Mouse (Mus musculus): ENCODE data around the gene Skp1a.

Gene Skp1a

GRCm38 (mm10) chr11:52277433-52278150 is 45.8 kb downstream of the Skp1a start:
- no peak for DNase-seq (ENCODE audit: low spot score in 2 of 2)

DNA sequence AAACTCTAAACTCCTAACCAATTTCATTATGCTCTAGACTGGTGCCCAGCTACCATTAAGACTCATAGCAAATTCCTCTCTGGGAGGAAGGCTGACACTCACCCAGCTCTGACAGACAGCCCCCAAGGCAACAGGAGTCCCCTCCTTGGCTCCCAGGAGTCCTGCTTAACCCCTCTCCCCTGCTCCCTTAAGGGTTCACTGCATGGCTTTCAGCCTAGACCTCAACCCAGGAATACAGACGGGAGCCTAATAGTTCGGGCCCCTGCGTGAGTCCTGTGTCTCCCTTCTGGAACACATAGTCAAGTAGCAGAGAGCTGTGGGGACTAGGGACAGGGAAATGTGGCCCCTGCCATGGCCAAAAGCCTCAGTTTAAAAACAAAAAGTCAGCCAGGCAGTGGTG is 46.4 kb downstream of the Skp1a start:
- no peak for DNase-seq (ENCODE audit: low spot score in 2 of 2)

DNA sequence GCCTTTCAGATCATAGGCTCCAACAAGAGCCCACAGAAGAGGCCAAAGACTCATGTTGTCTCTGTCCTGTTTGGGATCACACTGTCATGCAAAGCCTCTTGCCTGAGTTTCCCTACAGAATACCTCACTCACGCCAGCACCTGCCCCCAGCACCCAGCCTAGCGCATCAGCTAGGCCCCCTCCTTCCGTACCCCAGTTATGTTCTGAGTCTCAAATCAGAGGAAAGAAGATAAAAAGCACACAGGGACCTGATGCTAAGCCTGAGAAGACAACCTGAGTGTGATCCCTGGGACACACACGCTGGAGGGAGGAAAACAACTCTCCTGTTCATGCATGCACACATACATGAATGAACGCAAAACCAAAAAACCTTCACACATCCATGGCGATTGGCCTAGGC is 47.2 kb downstream of the Skp1a start:
- DNase-seq (ENCODE audit: low spot score in 2 of 2) = no peak

- DNase-seq (ENCODE audit: low spot score in 2 of 2) = no peak
Observed at GRCm38 (mm10) chr11:52279611-52280145, 47.9 kb downstream of the Skp1a start.

- DNase-seq (ENCODE audit: low spot score in 2 of 2) = no peak
Observed at GRCm38 (mm10) chr11:52280566-52281455, 49.0 kb downstream of the Skp1a start.

DNA sequence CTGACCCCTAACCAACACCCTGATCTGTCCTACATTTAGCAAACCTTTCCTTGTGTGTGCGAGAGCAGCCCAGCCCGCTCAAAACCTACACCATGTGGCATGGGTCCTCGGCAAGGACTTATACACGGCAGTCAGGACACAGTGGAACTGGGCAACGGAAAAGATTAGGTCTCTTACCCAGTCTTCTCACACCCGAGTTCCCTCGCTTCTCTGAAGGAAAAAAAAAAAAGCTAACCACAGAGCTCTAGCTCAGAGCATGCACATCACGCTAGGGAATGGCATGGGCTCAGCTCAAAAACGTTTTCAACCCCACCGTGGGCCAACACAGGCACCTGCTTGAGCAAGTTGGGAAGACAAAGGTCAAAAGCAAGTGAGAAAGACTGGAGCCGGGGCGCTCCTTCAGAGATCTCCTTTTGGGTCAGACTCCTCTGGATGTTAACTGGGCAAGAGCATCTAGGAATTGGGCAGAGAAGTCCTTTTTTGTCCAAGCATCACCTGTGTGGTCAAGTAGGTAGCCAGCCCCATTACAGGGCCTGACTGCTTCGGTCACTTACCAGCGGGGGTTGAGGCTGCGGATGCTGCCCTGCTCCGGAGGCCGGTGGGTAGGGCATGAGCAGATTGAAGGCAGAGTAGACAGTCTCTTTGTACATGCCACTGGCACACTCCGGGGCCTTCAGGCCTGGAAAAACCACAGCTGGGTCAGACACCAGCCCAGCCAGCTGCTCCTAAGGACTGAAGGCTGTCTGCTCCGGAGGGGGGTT is 50.0 kb downstream of the Skp1a start:
- DNase-seq (ENCODE audit: low spot score in 2 of 2) = no peak

- DNase-seq (ENCODE audit: low spot score in 2 of 2) = no peak
Observed at GRCm38 (mm10) chr11:52282420-52282773, 50.6 kb downstream of the Skp1a start.

DNA sequence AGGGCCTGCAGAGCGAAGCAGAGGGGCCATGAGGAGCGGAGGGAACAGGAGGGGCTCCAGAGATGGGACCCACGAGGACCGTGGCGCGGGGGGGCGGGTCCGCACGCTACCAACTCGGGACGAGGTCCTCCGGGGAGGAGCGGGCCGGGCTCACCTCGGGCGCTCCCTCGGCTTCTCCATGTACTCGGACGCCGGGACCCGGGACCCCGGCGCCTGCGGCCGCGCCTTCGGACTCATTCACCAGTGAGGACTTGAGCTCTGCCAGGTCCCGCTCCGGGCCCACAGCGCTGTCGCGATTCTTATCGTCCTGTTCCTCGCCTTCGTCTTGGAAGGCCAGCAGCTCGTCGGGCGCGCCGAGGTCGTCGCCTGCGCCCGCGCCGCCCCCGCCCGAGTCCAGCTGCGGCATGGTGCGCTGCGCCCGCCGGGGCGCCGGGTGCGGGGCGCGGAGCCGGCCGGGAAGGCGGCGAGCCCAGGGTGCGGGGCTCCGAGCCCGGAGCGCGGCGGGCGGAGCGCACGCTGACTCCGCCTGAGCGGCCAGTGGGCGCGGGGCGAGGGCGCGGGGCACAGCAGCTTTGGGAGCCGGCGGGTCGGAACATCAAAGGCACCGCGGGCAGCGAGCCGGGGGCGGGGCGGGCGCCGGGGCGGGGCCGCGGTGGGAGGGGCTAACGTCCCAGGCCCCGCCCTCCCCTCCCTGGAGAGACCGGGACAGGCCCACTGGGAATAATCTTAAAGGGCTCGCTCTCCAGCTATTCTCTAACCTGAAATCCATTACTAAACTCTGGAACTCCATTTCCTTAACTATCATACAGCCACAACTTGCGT is 51.2 kb downstream of the Skp1a start, which contains the start of gene Tcf7:
TSS of gene Tcf7 (minus strand) at position 241 of the 822 bp plus-strand sequence.
- peak; percentile 50 to 58 for DNase-seq (ENCODE audit: low spot score in 2 of 2)

DNA sequence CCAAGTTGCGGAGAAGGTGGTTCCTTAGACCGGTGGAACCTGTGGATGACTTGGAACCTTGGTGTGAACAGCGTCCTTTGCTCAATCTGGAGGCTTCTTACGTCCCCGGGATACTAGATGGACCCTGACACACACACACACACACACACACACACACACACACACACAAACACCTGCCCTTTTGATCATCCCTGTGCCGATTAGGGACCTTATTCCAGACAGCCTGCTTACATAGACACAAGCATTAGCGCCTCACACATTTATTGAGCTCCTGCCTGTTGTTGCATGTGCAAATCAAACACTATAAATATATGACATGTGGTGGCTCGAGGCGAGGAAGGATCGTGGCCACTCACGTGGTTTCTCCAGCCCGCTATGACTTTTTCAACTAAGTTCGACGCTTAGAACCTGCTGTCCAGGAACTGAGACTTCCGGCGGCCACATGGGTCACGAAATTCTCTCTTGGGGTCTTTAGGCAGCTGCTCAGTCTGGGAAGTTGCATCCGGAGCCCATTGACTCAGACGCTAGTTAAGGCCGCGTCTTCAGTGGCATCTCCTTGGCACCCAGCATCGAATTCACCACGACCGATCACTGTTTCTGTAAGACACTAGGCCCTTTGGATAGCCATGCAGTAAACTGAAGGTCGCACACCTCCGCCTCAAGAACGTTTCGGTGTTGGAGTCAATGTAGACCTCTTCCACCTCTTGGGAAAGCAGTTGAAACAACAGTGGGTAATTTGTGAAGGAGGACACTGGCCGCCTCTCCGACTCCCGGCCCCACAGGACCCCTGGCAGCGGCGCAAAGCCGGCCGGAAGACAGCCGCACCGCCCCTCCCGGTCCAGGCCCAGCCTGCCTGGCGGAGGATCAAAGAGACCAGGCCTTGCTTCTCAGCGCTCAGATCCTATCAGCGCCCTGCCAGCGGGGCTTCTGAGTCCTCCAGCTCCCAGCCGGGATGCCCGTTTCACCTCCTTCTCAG is 52.1 kb downstream of the Skp1a start:
- DNase-seq (ENCODE audit: low spot score in 2 of 2) = peak; percentile 65 to 67

DNA sequence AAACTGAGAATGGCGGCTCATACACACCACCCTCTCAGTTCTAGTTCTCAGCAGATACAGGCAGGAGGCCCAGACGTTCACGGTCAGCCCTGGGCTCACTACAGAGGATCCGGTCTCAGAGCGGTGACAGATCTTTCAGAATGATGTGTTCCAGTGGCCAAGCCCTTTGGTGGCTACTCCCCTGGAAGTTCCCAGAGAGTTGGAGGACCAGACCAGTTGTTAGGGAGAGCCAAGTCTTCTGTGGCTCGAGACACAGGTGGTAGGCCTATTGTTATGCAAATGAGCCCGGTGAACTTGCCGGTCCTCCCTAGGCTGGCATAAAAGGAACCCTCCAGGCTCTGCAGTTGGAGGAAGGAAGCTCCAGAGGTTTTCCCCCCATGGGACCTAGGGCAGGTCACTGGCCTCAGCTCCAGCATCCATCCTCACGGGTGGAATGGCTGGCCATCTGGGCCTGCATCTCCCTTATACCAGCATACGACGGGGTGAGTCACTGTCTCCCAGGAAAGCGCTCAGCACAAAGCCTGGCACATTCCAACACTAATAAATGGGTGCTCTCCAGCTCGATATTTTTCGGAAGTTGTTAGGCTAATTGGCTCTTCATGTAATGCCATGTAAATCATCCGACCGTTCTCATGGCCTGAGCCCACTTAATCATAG is 54.6 kb downstream of the Skp1a start:
- no peak for DNase-seq (ENCODE audit: low spot score in 2 of 2)

DNA sequence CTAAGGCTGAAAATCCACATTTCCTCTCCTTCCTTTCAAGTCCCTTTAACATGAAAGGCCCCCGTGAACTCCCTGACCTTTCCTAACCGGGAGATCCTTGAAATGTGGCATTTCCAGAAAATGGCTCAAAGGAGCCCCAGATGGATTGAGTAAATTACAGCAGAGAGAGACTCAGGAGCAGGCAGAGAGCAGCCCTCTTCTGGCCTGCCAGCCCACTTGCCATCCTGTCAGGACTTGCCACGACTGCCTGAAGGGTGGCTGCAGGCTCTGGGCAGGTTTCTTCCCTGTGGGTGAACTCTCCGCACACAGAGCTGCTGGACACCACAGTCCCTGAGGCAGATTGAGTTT is 55.1 kb downstream of the Skp1a start:
- no peak for DNase-seq (ENCODE audit: low spot score in 2 of 2)

- no peak for DNase-seq (ENCODE audit: low spot score in 2 of 2)
Observed at GRCm38 (mm10) chr11:52292346-52292745, 60.6 kb downstream of the Skp1a start.

DNA sequence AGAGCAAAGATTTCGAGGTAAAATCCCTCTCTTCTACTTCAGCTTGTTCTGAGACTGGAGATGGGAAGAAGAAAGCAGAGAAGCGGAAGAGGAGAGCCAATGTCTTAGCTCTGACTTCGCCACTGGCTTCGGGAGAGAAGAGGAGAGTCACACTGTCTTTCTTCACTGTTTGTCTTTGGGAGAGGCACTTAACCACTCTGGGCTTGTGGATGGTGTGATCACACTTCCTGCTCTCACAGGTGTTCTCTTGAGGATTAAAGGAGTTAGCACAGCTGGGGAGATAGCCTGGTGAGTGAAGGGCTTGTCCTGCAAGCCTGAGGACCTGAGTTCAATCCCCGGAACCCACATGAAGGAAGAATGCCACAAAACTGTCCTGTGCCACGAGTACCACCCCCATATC is 61.1 kb downstream of the Skp1a start:
- no peak for DNase-seq (ENCODE audit: low spot score in 2 of 2)

DNA sequence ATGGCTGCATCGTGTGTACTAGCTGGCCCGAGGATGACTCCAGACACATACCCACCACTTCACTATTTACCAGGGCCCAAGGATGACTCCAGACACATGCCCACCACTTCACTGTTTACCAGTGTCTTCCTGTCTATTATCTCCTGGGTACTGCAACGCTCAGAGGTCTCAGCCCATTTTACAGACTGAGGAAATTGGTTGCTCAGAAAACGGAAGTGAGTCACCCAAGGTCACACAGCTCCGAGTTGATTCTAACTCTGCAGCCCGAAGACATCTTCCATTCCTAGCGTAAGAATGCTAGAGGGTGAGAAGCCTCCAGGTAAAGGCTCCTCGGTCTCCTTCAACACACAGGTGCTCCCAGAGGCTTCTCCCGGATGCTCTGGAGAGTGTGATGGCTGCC is 62.3 kb downstream of the Skp1a start:
- DNase-seq (ENCODE audit: low spot score in 2 of 2) = no peak

Data from right cerebral cortex, postnatal 10 days (tissue).